Mouse (Mus musculus): ENCODE measurements around the gene Abl1.

- TF ChIP-seq CTCF (IDR thresholded peaks at IDR 0.05; ENCODE audit: borderline replicate concordance, extremely low read depth, insufficient read depth, insufficient read length), result no peak
- TF ChIP-seq POLR2A (IDR thresholded peaks at IDR 0.05; ENCODE audit: borderline replicate concordance, extremely low read depth, insufficient read depth, insufficient read length, poor library complexity, severe bottlenecking), result no peak
Observed at GRCm38 (mm10) chr2:31663804-31664180, 24.4 kb upstream of the Abl1 start.

All from brain, embryonic 14.5 days (tissue).